Mouse (Mus musculus) limb, embryonic 10.5 days (tissue): ENCODE data around the gene Numbl. TPM values are rescaled to one million over a fixed set of nuclear protein-coding genes. Genes with fewer than 3 reads are reported as not detected.

Experiments
- DNase-seq: peaks from one replicate; pipeline ENCODE4 v3.0.0-alpha.2; 2017; ENCODE audit warnings: low spot score
- H3K27ac ChIP-seq: fragments of 300-500 bp; sonication (generic); 2 replicates; pipeline ENCODE4 v1.5.1; 2016; ENCODE audit warnings: mild to moderate bottlenecking
- H3K27me3 ChIP-seq: fragments of 300-500 bp; sonication (generic); 2 replicates; pipeline ENCODE4 v1.6.1; 2016; ENCODE audit warnings: low read depth, mild to moderate bottlenecking; ENCODE audit not compliant: poor library complexity, severe bottlenecking
- H3K36me3 ChIP-seq: fragments of 300-500 bp; sonication (generic); 2 replicates; pipeline ENCODE4 v1.6.1; 2016; ENCODE audit warnings: mild to moderate bottlenecking, moderate library complexity
- H3K4me1 ChIP-seq: fragments of 300-500 bp; sonication (generic); 2 replicates; pipeline ENCODE4 v1.6.1; 2016
- H3K4me3 ChIP-seq: fragments of 300-500 bp; sonication (generic); 2 replicates; pipeline ENCODE4 v1.5.1; 2016; ENCODE audit warnings: mild to moderate bottlenecking, moderate library complexity
- H3K9me3 ChIP-seq: fragments of 300-500 bp; sonication (generic); replicated peaks from 2 replicates; pipeline ENCODE4 v1.6.1; 2016; ENCODE audit warnings: mild to moderate bottlenecking
- WGBS: fragments of 180-500 bp; shearing (Covaris S2); methylation state at CpG from one replicate; pipeline ENCODE4 v1.1.7; 2016; 5-methylcytosine and 5-hydroxymethylcytosine counted together
- polyA plus RNA-seq: library from polyadenylated mRNA; unstranded; fragments of >200 nt; fragmentation: Nextera tagmentation; extraction: Ambion mirVana; gene quantifications from 2 replicates; pipeline ENCODE4 v1.2.1, GENCODE M21; 2016

The Numbl gene
- polyA plus RNA-seq: 7.9 and 10.4 TPM in 2 replicates

- Histone ChIP-seq H3K36me3 (peaks cover 18% of the 10 kb centered on the region), H3K4me3 (peak within 1 kb of the TSS; percentile 87), H3K27me3 (peaks cover 17% of the 10 kb centered on the region; the same call in 1 of the 2 replicates), H3K27ac (peak within 1 kb of the TSS; percentile 94), H3K9me3 (no peaks in the 10 kb centered on the region), H3K4me1 (peaks cover 40% of the 10 kb centered on the region)
- DNase-seq: peak; percentile 98
- under 1% methylated on average over 45 of the region's 47 CpGs for WGBS
These were observed at the start of gene Numbl for GRCm38 (mm10) chr7:27258205-27258899. Gene Numbl, plus strand, starts transcription at chr7:27258433.

- H3K27ac ChIP-seq: no peak overlapping the region
- H3K9me3 ChIP-seq: no peaks in the 10 kb centered on the region
- H3K27me3 ChIP-seq: no peaks in the 10 kb centered on the region
- WGBS: 96% methylated on average over 2 of the region's 2 CpGs
- no peak for DNase-seq
- peaks cover 91% of the 10 kb centered on the region for H3K36me3 ChIP-seq
- H3K4me1 ChIP-seq: no peaks in the 10 kb centered on the region
- H3K4me3 ChIP-seq: no peak overlapping the region
These were observed 45.6 kb upstream of the Numbl start for GRCm38 (mm10) chr7:27212626-27213025.

DNA sequence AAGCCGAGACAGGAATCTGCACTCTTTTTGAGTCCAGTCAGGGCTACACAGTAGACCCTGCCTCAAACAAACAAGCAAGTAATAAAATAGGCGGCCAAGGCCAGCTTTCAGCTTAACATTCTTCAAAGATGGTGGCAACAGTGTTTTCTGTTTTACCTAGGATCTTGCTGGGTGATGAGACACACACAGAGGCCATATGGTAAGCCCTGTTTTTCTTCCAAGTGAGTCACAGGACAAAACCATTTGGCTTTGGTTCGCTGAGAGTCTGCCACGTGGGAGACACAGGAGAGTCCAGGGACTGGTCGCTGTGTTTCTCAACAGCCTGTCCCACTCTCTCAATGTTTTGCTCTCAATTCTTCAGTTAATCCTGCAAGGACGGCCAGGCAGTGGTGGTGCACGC, 39.6 kb upstream of the Numbl start:
- H3K9me3 ChIP-seq: no peaks in the 10 kb centered on the region
- H3K4me1 ChIP-seq: no peaks in the 10 kb centered on the region
- DNase-seq: no peak
- H3K27me3 ChIP-seq: no peaks in the 10 kb centered on the region
- no peak overlapping the region for H3K27ac ChIP-seq
- no peak overlapping the region for H3K4me3 ChIP-seq
- 83% methylated on average over 7 of the region's 7 CpGs for WGBS
- H3K36me3 ChIP-seq: peaks cover 70% of the 10 kb centered on the region

DNA sequence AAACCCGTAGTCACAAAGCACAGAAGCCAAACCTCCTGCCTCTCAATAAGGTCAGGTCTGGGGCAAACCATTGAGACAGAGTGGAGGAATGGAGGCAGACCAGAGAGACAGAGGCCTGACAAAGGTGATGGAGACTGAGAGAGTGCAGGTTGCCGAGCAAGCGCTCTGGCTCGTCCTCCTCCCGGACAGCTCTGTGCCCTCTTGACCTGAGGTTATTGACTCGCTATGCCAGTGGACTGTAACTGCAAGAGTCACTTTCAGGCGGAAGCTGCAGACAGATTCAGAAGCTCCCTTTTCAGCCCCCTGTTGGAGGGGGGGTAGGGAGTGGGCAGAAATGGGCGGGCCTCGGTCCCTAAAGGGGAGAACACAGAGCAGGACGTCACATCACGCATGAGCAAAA, 38.3 kb upstream of the Numbl start:
- no peaks in the 10 kb centered on the region for H3K27me3 ChIP-seq
- no peak overlapping the region for H3K4me3 ChIP-seq
- DNase-seq: no peak
- 76% methylated on average over 11 of the region's 11 CpGs for WGBS
- H3K4me1 ChIP-seq: peaks cover 11% of the 10 kb centered on the region
- H3K36me3 ChIP-seq: peaks cover 60% of the 10 kb centered on the region
- no peaks in the 10 kb centered on the region for H3K9me3 ChIP-seq
- H3K27ac ChIP-seq: no peak overlapping the region

DNA sequence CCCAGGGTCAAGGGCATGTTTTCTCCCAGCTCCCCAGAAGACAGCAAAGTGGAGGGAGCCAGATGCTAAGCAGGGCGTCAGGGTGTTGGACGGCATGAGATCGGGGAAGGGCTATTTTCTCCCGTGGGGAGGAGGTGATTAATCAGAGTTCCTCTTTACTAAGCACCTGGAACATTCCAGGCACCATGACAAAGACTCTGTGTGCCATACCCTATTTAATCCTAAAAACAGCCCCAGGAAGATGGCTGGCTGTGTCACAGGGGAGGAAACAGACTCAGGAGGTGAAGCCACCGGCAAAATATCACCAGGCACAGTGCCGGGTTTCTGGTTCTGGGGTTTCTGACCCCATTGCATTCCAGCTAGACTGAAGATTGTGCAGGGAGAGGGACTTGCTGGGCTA, 36.3 kb upstream of the Numbl start:
- no peaks in the 10 kb centered on the region for H3K27me3 ChIP-seq
- peaks cover 31% of the 10 kb centered on the region for H3K4me1 ChIP-seq
- WGBS: 81% methylated on average over 6 of the region's 6 CpGs
- no peak overlapping the region for H3K4me3 ChIP-seq
- DNase-seq: no peak
- no peaks in the 10 kb centered on the region for H3K9me3 ChIP-seq
- H3K36me3 ChIP-seq: peaks cover 43% of the 10 kb centered on the region
- no peak overlapping the region for H3K27ac ChIP-seq

DNA sequence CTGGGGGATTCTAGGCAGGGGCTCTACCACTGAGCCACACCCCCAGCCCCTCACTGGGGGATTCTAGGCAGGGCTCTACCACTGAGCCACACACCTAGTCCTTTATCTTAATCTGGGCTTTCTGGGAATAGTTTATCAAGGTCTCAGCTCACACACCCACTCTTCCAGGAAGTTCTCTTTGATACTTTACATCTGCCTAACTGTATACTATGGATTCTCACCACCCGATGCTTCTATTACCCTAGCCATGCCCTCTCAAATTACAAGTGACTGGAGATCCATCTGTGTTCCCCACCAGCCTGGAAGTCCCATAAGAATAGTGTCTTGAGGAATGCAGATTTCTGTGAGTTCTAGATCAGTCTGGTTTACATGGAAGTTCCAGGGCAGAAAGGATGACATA, 35.7 kb upstream of the Numbl start:
- Histone ChIP-seq H3K9me3 (no peaks in the 10 kb centered on the region), H3K4me1 (peaks cover 37% of the 10 kb centered on the region), H3K36me3 (peaks cover 38% of the 10 kb centered on the region), H3K27me3 (no peaks in the 10 kb centered on the region), H3K27ac (no peak overlapping the region), H3K4me3 (no peak overlapping the region)
- DNase-seq: no peak
- 83% methylated on average over 1 of the region's 1 CpGs for WGBS

GRCm38 (mm10) chr7:27224877-27225575, 33.2 kb upstream of the Numbl start:
- Histone ChIP-seq H3K9me3 (no peaks in the 10 kb centered on the region), H3K4me3 (0 out of 2 replicates have a peak overlapping the region, but pooled peaks have one; percentile 13), H3K36me3 (peaks cover 17% of the 10 kb centered on the region), H3K4me1 (peaks cover 41% of the 10 kb centered on the region), H3K27ac (no peak overlapping the region), H3K27me3 (no peaks in the 10 kb centered on the region)
- WGBS: 81% methylated on average over 11 of the region's 11 CpGs
- DNase-seq: no peak

DNA sequence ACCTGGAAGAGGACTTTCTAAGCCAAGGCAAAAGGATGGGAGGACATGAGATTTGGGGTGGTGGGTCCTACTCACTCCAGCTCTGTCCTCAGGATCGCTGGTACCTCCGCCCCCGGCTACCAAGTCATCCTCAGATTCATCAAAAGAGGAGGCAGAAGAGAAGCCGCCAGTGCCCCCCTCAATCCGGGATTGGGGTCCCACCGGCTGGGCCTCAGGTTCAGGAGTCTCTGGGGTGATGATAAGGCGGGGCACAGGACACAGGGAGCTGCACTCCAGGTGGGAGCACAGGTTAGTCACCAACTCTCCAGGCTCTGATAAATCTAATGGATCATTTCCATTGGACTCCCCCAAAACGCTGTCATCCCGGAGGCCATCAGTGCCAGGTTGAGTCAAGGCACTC, 31.0 kb upstream of the Numbl start:
- peaks cover 11% of the 10 kb centered on the region for H3K36me3 ChIP-seq
- H3K27ac ChIP-seq: 0 out of 2 replicates have a peak overlapping the region, but pooled peaks have one; percentile 14
- H3K4me1 ChIP-seq: peaks cover 41% of the 10 kb centered on the region
- no peak for DNase-seq
- H3K9me3 ChIP-seq: no peaks in the 10 kb centered on the region
- peak overlapping the region; percentile 88 for H3K4me3 ChIP-seq
- 35% methylated on average over 9 of the region's 9 CpGs for WGBS
- H3K27me3 ChIP-seq: no peaks in the 10 kb centered on the region

DNA sequence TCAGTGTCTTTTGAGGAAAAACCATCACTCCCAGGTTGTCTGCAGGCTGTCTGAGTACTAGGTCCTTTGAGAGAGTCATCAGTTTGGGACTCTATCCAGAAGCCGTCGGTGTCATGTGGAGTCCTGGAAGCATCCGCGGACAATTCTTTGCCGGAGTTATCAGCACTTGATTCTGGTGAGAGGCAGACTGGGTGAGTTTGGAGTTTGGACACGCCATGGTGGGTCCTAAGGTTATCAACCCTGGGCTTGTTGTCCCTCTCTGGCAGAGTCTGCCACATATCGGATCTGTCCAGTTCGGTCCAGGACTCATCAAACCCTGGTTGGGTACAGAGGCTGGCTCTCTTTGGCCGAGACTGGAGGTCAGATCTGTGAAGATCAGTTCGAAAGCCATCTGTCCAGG, 30.6 kb upstream of the Numbl start:
- Histone ChIP-seq H3K4me3 (peak overlapping the region; percentile 88), H3K9me3 (no peaks in the 10 kb centered on the region), H3K36me3 (peaks cover 7% of the 10 kb centered on the region), H3K27me3 (no peaks in the 10 kb centered on the region), H3K4me1 (peaks cover 41% of the 10 kb centered on the region), H3K27ac (peak overlapping the region; percentile 92)
- DNase-seq: no peak
- WGBS: 7% methylated on average over 10 of the region's 10 CpGs

GRCm38 (mm10) chr7:27228281-27228821, 29.9 kb upstream of the Numbl start, which contains the start of gene Itpkc:
Gene Itpkc, minus strand, starts transcription at chr7:27228661.
- DNase-seq: peak; percentile 98

GRCm38 (mm10) chr7:27228865-27229264, 29.4 kb upstream of the Numbl start:
- Histone ChIP-seq H3K4me1 (peaks cover 48% of the 10 kb centered on the region), H3K36me3 (no peaks in the 10 kb centered on the region), H3K27me3 (no peaks in the 10 kb centered on the region), H3K27ac (peak overlapping the region; percentile 92), H3K4me3 (peak overlapping the region; percentile 88), H3K9me3 (no peaks in the 10 kb centered on the region)
- 15% methylated on average over 6 of the region's 6 CpGs for WGBS
- no peak for DNase-seq

More at GRCm38 (mm10) chr7:27228281-27228821, 29.9 kb upstream of the Numbl start, which contains the start of gene Itpkc:
- H3K9me3 ChIP-seq: no peaks in the 10 kb centered on the region
- no peaks in the 10 kb centered on the region for H3K36me3 ChIP-seq
- WGBS: under 1% methylated on average over 49 of the region's 49 CpGs
- H3K27me3 ChIP-seq: no peaks in the 10 kb centered on the region
- H3K4me3 ChIP-seq: peak within 1 kb of the TSS; percentile 88
- peaks cover 43% of the 10 kb centered on the region for H3K4me1 ChIP-seq
- H3K27ac ChIP-seq: peak within 1 kb of the TSS; percentile 92

GRCm38 (mm10) chr7:27230781-27231180, 27.5 kb upstream of the Numbl start:
- no peak for DNase-seq
- no peak overlapping the region for H3K27ac ChIP-seq
- 74% methylated on average over 4 of the region's 4 CpGs for WGBS
- no peaks in the 10 kb centered on the region for H3K27me3 ChIP-seq
- no peaks in the 10 kb centered on the region for H3K36me3 ChIP-seq
- no peaks in the 10 kb centered on the region for H3K9me3 ChIP-seq
- no peak overlapping the region for H3K4me3 ChIP-seq
- peaks cover 34% of the 10 kb centered on the region for H3K4me1 ChIP-seq
